Mouse (Mus musculus): ENCODE measurements at regions not wholly inside any gene's neighbourhood (a gene's known extent, or its start where the extent isn't known, plus 50 kb on each side); places are given as distances from the start of the nearest gene placed in this dataset.
A peak's percentile ranks its signal among the peaks of the same experiment; 100 is the strongest.
"Not testable (repeated sequence)": the region's sequence is repeated elsewhere in the genome, so short reads cannot be mapped to it uniquely, and the experiment has no call there.

GRCm38 (mm10) chr6:37692758-37693157, 162.8 kb downstream of the Akr1d1 start:
- no peak for DNase-seq (ENCODE audit: low spot score in 2 of 2)

- DNase-seq (ENCODE audit: low spot score in 2 of 2), result no peak
Measured at GRCm38 (mm10) chr6:37696074-37696473, 166.1 kb downstream of the Akr1d1 start.

GRCm38 (mm10) chr6:37703946-37704345, 166.7 kb upstream of the Trim24 start:
- no peak for DNase-seq (ENCODE audit: low spot score in 2 of 2)

GRCm38 (mm10) chr6:37705733-37706145, 164.9 kb upstream of the Trim24 start:
- no peak for DNase-seq (ENCODE audit: low spot score in 2 of 2)

GRCm38 (mm10) chr6:37707671-37708070, 162.9 kb upstream of the Trim24 start:
- not testable (repeated sequence) for DNase-seq (ENCODE audit: low spot score in 2 of 2)

- DNase-seq (ENCODE audit: low spot score in 2 of 2), result no peak
Measured at GRCm38 (mm10) chr6:37711766-37712165, 158.8 kb upstream of the Trim24 start.

- no peak for DNase-seq (ENCODE audit: low spot score in 2 of 2)
Measured at GRCm38 (mm10) chr6:37713411-37713810, 157.2 kb upstream of the Trim24 start.

- DNase-seq (ENCODE audit: low spot score in 2 of 2), result no peak
Measured at GRCm38 (mm10) chr6:37714223-37714928, 156.2 kb upstream of the Trim24 start.

- no peak for DNase-seq (ENCODE audit: low spot score in 2 of 2)
Measured at GRCm38 (mm10) chr6:37721736-37722135, 148.9 kb upstream of the Trim24 start.

GRCm38 (mm10) chr6:37723337-37723736, 147.3 kb upstream of the Trim24 start:
- DNase-seq (ENCODE audit: low spot score in 2 of 2), result peak in 1 of 2 experiments; percentile 8

GRCm38 (mm10) chr6:37724240-37724639, 146.4 kb upstream of the Trim24 start:
- DNase-seq (ENCODE audit: low spot score in 2 of 2), result no peak

- DNase-seq (ENCODE audit: low spot score in 2 of 2), result no peak
Measured at GRCm38 (mm10) chr6:37728621-37729020, 142.0 kb upstream of the Trim24 start.

GRCm38 (mm10) chr6:37729165-37729564, 141.4 kb upstream of the Trim24 start:
- DNase-seq (ENCODE audit: low spot score in 2 of 2), result no peak

- no peak for DNase-seq (ENCODE audit: low spot score in 2 of 2)
Measured at GRCm38 (mm10) chr6:37730500-37731239, 139.9 kb upstream of the Trim24 start.

- peak; percentile 31 to 51 for DNase-seq (ENCODE audit: low spot score in 2 of 2)
Measured at GRCm38 (mm10) chr6:37732385-37732784, 138.2 kb upstream of the Trim24 start.

- no peak for DNase-seq (ENCODE audit: low spot score in 2 of 2)
Measured at GRCm38 (mm10) chr6:37735288-37735961, 135.2 kb upstream of the Trim24 start.

GRCm38 (mm10) chr6:37735962-37736297, 134.7 kb upstream of the Trim24 start:
- DNase-seq (ENCODE audit: low spot score in 2 of 2), result no peak

- no peak for DNase-seq (ENCODE audit: low spot score in 2 of 2)
Measured at GRCm38 (mm10) chr6:37740982-37741889, 129.4 kb upstream of the Trim24 start.

- DNase-seq (ENCODE audit: low spot score in 2 of 2), result not testable (repeated sequence)
Measured at GRCm38 (mm10) chr6:37741916-37742315, 128.7 kb upstream of the Trim24 start.

GRCm38 (mm10) chr6:37744679-37745078, 125.9 kb upstream of the Trim24 start:
- DNase-seq (ENCODE audit: low spot score in 2 of 2), result no peak

- no peak for DNase-seq (ENCODE audit: low spot score in 2 of 2)
Measured at GRCm38 (mm10) chr6:37745393-37746100, 125.1 kb upstream of the Trim24 start.

Measured in left cerebral cortex, adult 8-10 months (tissue).